Mouse (Mus musculus) G1E-ER4 (cell line): ENCODE measurements at regions not wholly inside any gene's neighbourhood (a gene's known extent, or its start where the extent isn't known, plus 50 kb on each side); places are given as distances from the start of the nearest gene placed in this dataset.

Experiments
- GATA1 ChIP-seq: IDR thresholded peaks from one replicate; pipeline ENCODE4 v1.8.0; 2012; ENCODE audit warnings: low read length, inconsistent platforms

- TF ChIP-seq GATA1, result no peak
These were observed 91.7 kb upstream of the Eif4g2 start for GRCm38 (mm10) chr7:111174393-111175124.

- no peak for TF ChIP-seq GATA1
These were observed 89.2 kb upstream of the Eif4g2 start for GRCm38 (mm10) chr7:111172061-111172460.

- no peak for TF ChIP-seq GATA1
These were observed 82.2 kb upstream of the Eif4g2 start for GRCm38 (mm10) chr7:111164994-111165393.

GRCm38 (mm10) chr7:111164276-111164675 is 81.4 kb upstream of the Eif4g2 start:
- TF ChIP-seq GATA1, result no peak

GRCm38 (mm10) chr7:111163861-111164260 is 81.0 kb upstream of the Eif4g2 start:
- no peak for TF ChIP-seq GATA1

- no peak for TF ChIP-seq GATA1
These were observed 80.5 kb upstream of the Eif4g2 start for GRCm38 (mm10) chr7:111163321-111163720.

GRCm38 (mm10) chr7:111158791-111159286 is 76.0 kb upstream of the Eif4g2 start:
- no peak for TF ChIP-seq GATA1

GRCm38 (mm10) chr7:111157754-111158325 is 75.0 kb upstream of the Eif4g2 start:
- TF ChIP-seq GATA1, result no peak

- TF ChIP-seq GATA1, result no peak
These were observed 74.5 kb upstream of the Eif4g2 start for GRCm38 (mm10) chr7:111157287-111157686.

GRCm38 (mm10) chr7:111156472-111157231 is 73.8 kb upstream of the Eif4g2 start:
- no peak for TF ChIP-seq GATA1

- TF ChIP-seq GATA1, result no peak
These were observed 73.2 kb upstream of the Eif4g2 start for GRCm38 (mm10) chr7:111155995-111156394.

GRCm38 (mm10) chr7:111154217-111154616 is 71.4 kb upstream of the Eif4g2 start:
- no peak for TF ChIP-seq GATA1

- TF ChIP-seq GATA1, result no peak
These were observed 67.7 kb upstream of the Eif4g2 start for GRCm38 (mm10) chr7:111150540-111150939.

GRCm38 (mm10) chr7:111150115-111150514 is 67.3 kb upstream of the Eif4g2 start:
- TF ChIP-seq GATA1, result no peak

- no peak for TF ChIP-seq GATA1
These were observed 64.8 kb upstream of the Eif4g2 start for GRCm38 (mm10) chr7:111147593-111147992.

- no peak for TF ChIP-seq GATA1
These were observed 63.8 kb upstream of the Eif4g2 start for GRCm38 (mm10) chr7:111146670-111147069.
